Mouse (Mus musculus): ENCODE data around the gene Zbtb49. TPM values are rescaled to one million over a fixed set of nuclear protein-coding genes. Genes with fewer than 3 reads are reported as not detected.

Zbtb49 gene
- 10 to 100 TPM; 12.4 to 18.6 TPM for polyA plus RNA-seq (2017; shearing (Covaris generic))

GRCm38 (mm10) chr5:38220328-38220912 is at the start of gene Zbtb49, which contains the start of gene Lyar:
Zbtb49 (minus strand) TSS chr5:38220457.
Lyar (plus strand) TSS chr5:38220470.

GRCm38 (mm10) chr5:38260107-38260682 is 39.9 kb upstream of the Zbtb49 start, which contains the start of gene Tmem128:
Tmem128 (plus strand) TSS chr5:38260185.

GRCm38 (mm10) chr5:38159634-38160413 is 60.4 kb downstream of the Zbtb49 start, which contains the start of gene Nsg1:
Nsg1 (minus strand) TSS chr5:38159907.

Other genes with a start within 250 kb of the Zbtb49 start
- 10 to 100 TPM; 31.6 to 43.9 TPM for gene Stx18, start 181.7 kb downstream of the Zbtb49 start, polyA plus RNA-seq (2017; shearing (Covaris generic))
- gene Nsg1, start 60.5 kb downstream of the Zbtb49 start, polyA plus RNA-seq (2017; shearing (Covaris generic)) = under 1 TPM; 0.38 TPM
- gene Lyar, start within 50 bp of the Zbtb49 start, polyA plus RNA-seq (2017; shearing (Covaris generic)) = 10 to 100 TPM; 43.4 to 57.6 TPM
- gene Tmem128, start 39.7 kb upstream of the Zbtb49 start, polyA plus RNA-seq (2017; shearing (Covaris generic)) = 100 to 1,000 TPM; 129 to 144 TPM
- under 1 TPM in 1 of 2 experiments, not detected in 1; 0.20 TPM for gene Otop1, start 55.5 kb upstream of the Zbtb49 start, polyA plus RNA-seq (2017; shearing (Covaris generic))
- not detected for gene Drd5, start 98.9 kb upstream of the Zbtb49 start, polyA plus RNA-seq (2017; shearing (Covaris generic))